Mouse (Mus musculus): ENCODE data around the gene Lcat. TPM values are rescaled to one million over a fixed set of nuclear protein-coding genes. Genes with fewer than 3 reads are reported as not detected.
A peak's percentile ranks its signal among the peaks of the same experiment; 100 is the strongest.

Lcat gene
- total RNA-seq, 1 experiment from 2014 or later: not detected

GRCm38 (mm10) chr8:105900941-105901616 lies 42.1 kb downstream of the Lcat start:
- ATAC-seq (replicated peaks in 1 of 2; ENCODE audit: insufficient read depth in 1 of 2, low FRiP score in 2 of 2, low TSS enrichment in 1 of 2, low read depth in 1 of 2, poor library complexity in 2 of 2, severe bottlenecking in 2 of 2): peak; percentile 9 to 44; a peak in 1 of 4 replicates

GRCm38 (mm10) chr8:105900180-105900940 lies 42.8 kb downstream of the Lcat start, which contains the start of gene Pskh1:
Gene Pskh1, plus strand, starts transcription at chr8:105900441.
- peak; percentile 95 to 96 for ATAC-seq (replicated peaks in 1 of 2; ENCODE audit: insufficient read depth in 1 of 2, low FRiP score in 2 of 2, low TSS enrichment in 1 of 2, low read depth in 1 of 2, poor library complexity in 2 of 2, severe bottlenecking in 2 of 2)

- ATAC-seq (replicated peaks in 1 of 2; ENCODE audit: insufficient read depth in 1 of 2, low FRiP score in 2 of 2, low TSS enrichment in 1 of 2, low read depth in 1 of 2, poor library complexity in 2 of 2, severe bottlenecking in 2 of 2): no peak
Measured at GRCm38 (mm10) chr8:105897801-105898480, 45.2 kb downstream of the Lcat start.

GRCm38 (mm10) chr8:105893339-105893738 lies 49.8 kb downstream of the Lcat start, which contains the start of gene Nrn1l:
Gene Nrn1l, plus strand, starts transcription at chr8:105893567.
- peak; percentile 43 to 46; a peak in 2 of 4 replicates for ATAC-seq (replicated peaks in 1 of 2; ENCODE audit: insufficient read depth in 1 of 2, low FRiP score in 2 of 2, low TSS enrichment in 1 of 2, low read depth in 1 of 2, poor library complexity in 2 of 2, severe bottlenecking in 2 of 2)

GRCm38 (mm10) chr8:105892432-105892831 lies 50.8 kb downstream of the Lcat start:
- ATAC-seq (replicated peaks in 1 of 2; ENCODE audit: insufficient read depth in 1 of 2, low FRiP score in 2 of 2, low TSS enrichment in 1 of 2, low read depth in 1 of 2, poor library complexity in 2 of 2, severe bottlenecking in 2 of 2): no peak; a peak in 1 of 4 replicates

- no peak for ATAC-seq (replicated peaks in 1 of 2; ENCODE audit: insufficient read depth in 1 of 2, low FRiP score in 2 of 2, low TSS enrichment in 1 of 2, low read depth in 1 of 2, poor library complexity in 2 of 2, severe bottlenecking in 2 of 2)
Measured at GRCm38 (mm10) chr8:105890870-105891269, 52.3 kb downstream of the Lcat start.

- no peak for ATAC-seq (replicated peaks in 1 of 2; ENCODE audit: insufficient read depth in 1 of 2, low FRiP score in 2 of 2, low TSS enrichment in 1 of 2, low read depth in 1 of 2, poor library complexity in 2 of 2, severe bottlenecking in 2 of 2)
Measured at GRCm38 (mm10) chr8:105889756-105890465, 53.3 kb downstream of the Lcat start.

Other genes starting within 250 kb of the Lcat start
- gene Acd, start 242.3 kb downstream of the Lcat start, total RNA-seq (2017): 13.9 and 26.7 TPM in 2 replicates
- gene Pard6a, start 242.2 kb downstream of the Lcat start, total RNA-seq (2017): 22.8 and 66.2 TPM in 2 replicates
- 1.2 TPM in 1 of 2 replicates, not detected in the other for gene 4933405L10Rik, start 235.7 kb downstream of the Lcat start, total RNA-seq (2017)
- gene Enkd1, start 235.2 kb downstream of the Lcat start, total RNA-seq (2017): 16.1 and 17.6 TPM in 2 replicates
- gene Gfod2, start 184.7 kb downstream of the Lcat start, total RNA-seq (2017): 1.6 and 5.8 TPM in 2 replicates
- gene Ranbp10, start 116.0 kb downstream of the Lcat start, total RNA-seq (2017): 7.1 and 10.3 TPM in 2 replicates
- gene Tsnaxip1, start 115.7 kb downstream of the Lcat start, total RNA-seq (2017): not detected in 2 replicates
- gene Cenpt, start 90.1 kb downstream of the Lcat start, total RNA-seq (2017): 14.3 and 14.6 TPM in 2 replicates
- gene Thap11, start 88.2 kb downstream of the Lcat start, total RNA-seq (2017): 25.8 and 28.3 TPM in 2 replicates
- gene Nutf2, start 82.8 kb downstream of the Lcat start, total RNA-seq (2017): 58.5 and 70.2 TPM in 2 replicates
- gene Edc4, start 62.5 kb downstream of the Lcat start, total RNA-seq (2017): 23.4 and 40.6 TPM in 2 replicates
- gene Nrn1l, start 49.8 kb downstream of the Lcat start, total RNA-seq (2017): not detected in 2 replicates
- gene Pskh1, start 42.9 kb downstream of the Lcat start, total RNA-seq (2017): 23.3 and 27.5 TPM in 2 replicates
- not detected in 2 replicates for gene Ctrl, start 9.5 kb downstream of the Lcat start, total RNA-seq (2017)
- gene Psmb10, start 4.9 kb downstream of the Lcat start, total RNA-seq (2017): 38.8 and 79.5 TPM in 2 replicates
- gene Slc12a4, start 22.7 kb upstream of the Lcat start, total RNA-seq (2017): 1.4 and 8.0 TPM in 2 replicates
- not detected in 2 replicates for gene Dpep3, start 36.0 kb upstream of the Lcat start, total RNA-seq (2017)
- gene Dus2, start 48.0 kb upstream of the Lcat start, total RNA-seq (2017): 5.0 and 14.4 TPM in 2 replicates
- gene Dpep2nb, start 62.6 kb upstream of the Lcat start, total RNA-seq (2017): not detected in 2 replicates
- gene Ddx28, start 68.5 kb upstream of the Lcat start, total RNA-seq (2017): 10.1 and 12.8 TPM in 2 replicates
- gene Nfatc3, start 115.5 kb upstream of the Lcat start, total RNA-seq (2017): 34.5 and 42.0 TPM in 2 replicates
- not detected in 2 replicates for gene Esrp2, start 193.6 kb upstream of the Lcat start, total RNA-seq (2017)
- 7.9 and 16.3 TPM in 2 replicates for gene Pla2g15, start 207.0 kb upstream of the Lcat start, total RNA-seq (2017)
- gene Slc7a6, start 225.5 kb upstream of the Lcat start, total RNA-seq (2017): 21.6 and 23.8 TPM in 2 replicates

Measured in hematopoietic stem cell, adult 5-6 weeks (primary cell).